Mouse (Mus musculus) bone marrow macrophage, adult 2 months (primary cell): Measurements from ENCODE around the gene Chrna5. TPM values are rescaled to one million over a fixed set of nuclear protein-coding genes. Genes with fewer than 3 reads are reported as not detected.

Source experiments
- H3K27ac ChIP-seq: 2 replicates; pipeline ENCODE4 v1.5.1; 2012; ENCODE audit warnings: low read depth, low read length; ENCODE audit not compliant: insufficient read depth
- H3K4me1 ChIP-seq: 2 replicates; pipeline ENCODE4 v1.6.1; 2012; ENCODE audit warnings: low read length; ENCODE audit not compliant: control insufficient read depth, insufficient read depth
- H3K4me3 ChIP-seq: 2 replicates; pipeline ENCODE4 v1.5.1; 2012; ENCODE audit warnings: mild to moderate bottlenecking, low read length, moderate library complexity; ENCODE audit not compliant: insufficient read depth
- CTCF ChIP-seq: IDR thresholded peaks from 2 replicates; pipeline ENCODE4 v1.5.1; 2012; ENCODE audit warnings: low read depth, mild to moderate bottlenecking, low read length, moderate library complexity
- POLR2A ChIP-seq: IDR thresholded peaks from 2 replicates; pipeline ENCODE4 v1.6.1; 2012; ENCODE audit warnings: mild to moderate bottlenecking, low read depth, low read length, borderline replicate concordance
- polyA plus RNA-seq: library from polyadenylated mRNA; stranded (reverse); fragments of >200 nt; gene quantifications from 2 replicates; pipeline ENCODE4 v1.2.4, GENCODE M21; 2012; ENCODE audit not compliant: missing spikeins, insufficient read depth, insufficient read length

The Chrna5 gene
- polyA plus RNA-seq = not detected in 2 replicates

- H3K4me1 ChIP-seq = no peaks in the 10 kb centered on the region
- peak within 1 kb of the TSS; percentile 58 for H3K4me3 ChIP-seq
- no peak within 1 kb of the TSS for H3K27ac ChIP-seq
- no peak for TF ChIP-seq CTCF
- TF ChIP-seq POLR2A = no peak
Observed at GRCm38 (mm10) chr9:54980674-54981073, at the start of gene Chrna5. Chrna5 (plus strand) TSS chr9:54980880.

GRCm38 (mm10) chr9:54931765-54932164 lies 48.9 kb upstream of the Chrna5 start:
- TF ChIP-seq POLR2A = no peak
- TF ChIP-seq CTCF = no peak
- Histone ChIP-seq H3K4me1 (no peaks in the 10 kb centered on the region), H3K4me3 (no peak overlapping the region), H3K27ac (no peak overlapping the region)

DNA sequence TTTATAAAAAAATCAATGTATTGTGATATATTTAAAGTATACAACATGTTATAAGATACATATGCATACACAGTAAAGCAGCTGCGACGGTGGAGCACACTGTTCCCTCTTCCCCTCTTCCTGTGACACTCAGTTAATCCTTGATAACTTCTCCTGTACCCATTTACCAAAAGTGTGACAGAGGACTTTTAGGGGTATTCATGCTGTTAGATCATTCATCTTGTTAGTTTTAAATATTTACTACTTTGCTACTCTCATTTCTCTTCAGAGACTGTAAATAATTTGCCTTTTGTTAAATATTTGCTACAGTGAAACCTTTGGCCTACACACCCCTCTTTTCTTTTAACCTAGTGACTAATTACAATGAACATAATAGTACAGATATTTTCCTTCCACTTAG lies 48.3 kb upstream of the Chrna5 start:
- Histone ChIP-seq H3K4me1 (no peaks in the 10 kb centered on the region), H3K27ac (no peak overlapping the region), H3K4me3 (no peak overlapping the region)
- TF ChIP-seq POLR2A (no peak), CTCF (no peak)

DNA sequence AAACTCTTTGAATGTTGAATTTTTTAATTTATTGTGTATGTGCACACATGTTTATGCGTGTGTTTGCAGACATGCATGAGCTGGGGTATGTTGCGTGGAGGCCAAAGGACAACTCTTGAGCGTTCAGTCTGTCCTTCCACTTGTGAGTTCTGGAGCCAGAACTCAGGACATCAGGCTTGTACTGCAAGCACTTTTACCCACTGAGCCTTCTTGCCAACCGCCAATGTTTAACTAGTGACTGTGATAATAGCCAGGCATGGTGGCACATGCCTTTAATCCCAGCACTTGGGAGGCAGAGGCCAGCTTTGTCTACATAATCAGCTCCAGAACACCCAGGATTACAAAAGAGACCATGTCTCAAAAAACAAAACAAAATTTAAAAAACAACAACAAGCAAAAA lies 38.6 kb upstream of the Chrna5 start:
- TF ChIP-seq POLR2A (no peak), CTCF (no peak)
- Histone ChIP-seq H3K4me1 (no peaks in the 10 kb centered on the region), H3K4me3 (no peak overlapping the region), H3K27ac (no peak overlapping the region)

- Histone ChIP-seq H3K4me1 (peaks cover 2% of the 10 kb centered on the region; the same call in 1 of the 2 replicates), H3K27ac (no peak overlapping the region), H3K4me3 (no peak overlapping the region)
- TF ChIP-seq CTCF (no peak), POLR2A (no peak)
Observed at GRCm38 (mm10) chr9:54944467-54944866, 36.2 kb upstream of the Chrna5 start.

DNA sequence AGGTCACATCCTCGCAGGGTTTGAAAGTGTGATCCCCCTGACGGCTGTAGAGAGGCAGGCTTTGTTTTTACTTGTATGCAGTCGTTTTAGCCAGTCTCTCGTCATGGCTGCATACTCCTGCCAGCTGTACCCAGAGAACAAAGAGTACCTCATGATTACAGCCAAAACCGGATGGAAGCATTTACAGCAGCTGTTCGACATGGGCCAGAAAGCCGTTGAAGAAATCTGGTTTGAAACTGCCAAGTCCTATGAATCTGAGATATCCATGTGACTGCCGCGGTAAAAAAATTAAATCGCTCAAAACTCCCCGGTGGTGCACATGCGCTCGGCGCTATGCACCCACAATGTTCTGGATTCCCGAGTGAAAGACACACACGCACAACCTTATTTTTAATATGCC lies 34.4 kb upstream of the Chrna5 start:
- Histone ChIP-seq H3K4me3 (no peak overlapping the region), H3K27ac (no peak overlapping the region), H3K4me1 (peaks cover 5% of the 10 kb centered on the region; the same call in 1 of the 2 replicates)
- TF ChIP-seq CTCF (no peak), POLR2A (no peak)

GRCm38 (mm10) chr9:54949465-54949864 lies 31.2 kb upstream of the Chrna5 start:
- TF ChIP-seq POLR2A = no peak
- TF ChIP-seq CTCF = no peak
- Histone ChIP-seq H3K4me1 (peaks cover 22% of the 10 kb centered on the region), H3K27ac (no peak overlapping the region), H3K4me3 (no peak overlapping the region)

DNA sequence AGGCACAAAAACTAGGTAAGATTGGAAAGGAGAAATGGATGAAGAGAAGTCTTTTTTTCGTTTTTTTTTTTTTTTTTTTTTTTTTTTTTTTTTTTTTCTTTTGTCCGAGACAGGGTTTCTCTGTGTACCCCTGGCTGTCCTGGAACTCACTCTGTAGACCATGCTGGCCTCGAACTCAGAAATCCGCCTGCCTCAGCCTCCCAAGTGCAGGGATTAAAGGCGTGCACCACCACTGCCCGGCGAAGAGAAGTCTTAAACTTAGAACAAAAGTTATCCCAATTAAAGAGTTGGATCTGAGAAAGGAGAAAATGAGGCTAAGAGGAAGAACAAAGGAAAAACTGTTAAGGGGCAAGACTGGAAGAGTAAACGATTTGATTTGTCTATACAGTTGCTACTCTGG lies 30.5 kb upstream of the Chrna5 start:
- Histone ChIP-seq H3K4me1 (peaks cover 25% of the 10 kb centered on the region), H3K27ac (peak overlapping the region; percentile 66), H3K4me3 (peak overlapping the region; percentile 58)

DNA sequence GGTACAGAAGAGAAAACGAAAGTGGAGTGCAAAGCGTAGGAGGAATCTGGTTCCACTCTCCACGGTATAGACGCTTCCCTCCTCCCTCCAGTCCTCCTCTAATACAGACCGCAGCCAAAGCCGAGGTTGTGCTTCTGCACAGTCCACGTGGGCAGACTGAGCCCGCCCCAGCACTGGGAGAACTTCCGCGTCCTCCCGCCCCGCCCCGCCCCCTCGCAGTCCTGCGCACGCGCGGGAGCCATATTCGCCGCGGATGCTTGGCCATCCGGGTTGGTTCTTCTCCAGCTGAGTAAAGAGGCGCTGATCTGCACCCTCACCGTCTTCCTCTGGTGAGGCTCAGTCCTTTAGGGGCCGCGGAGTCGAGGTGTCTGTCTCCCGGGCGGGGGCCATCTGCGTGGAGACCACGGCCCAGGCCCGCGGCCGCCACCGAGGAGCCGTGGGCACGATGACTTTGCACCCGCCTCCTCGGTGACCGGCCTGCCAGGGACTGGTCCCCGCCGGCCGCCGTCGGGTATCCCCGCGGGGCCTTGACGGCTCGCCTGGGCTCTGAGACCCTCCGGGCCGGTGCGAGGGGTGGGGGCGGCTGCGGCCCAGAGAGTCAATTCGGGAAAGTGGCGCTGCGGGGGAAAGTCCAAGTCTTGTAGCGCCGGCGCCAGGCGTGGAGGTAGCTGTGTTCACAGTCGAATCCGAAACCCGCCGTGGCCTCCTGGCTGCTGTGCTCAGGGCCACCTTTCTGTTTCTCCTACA lies 29.9 kb upstream of the Chrna5 start, which contains the start of the genes Psma4 and AY074887:
Gene Psma4, plus strand, starts transcription at position 216 of the 747 bp plus-strand sequence.
Gene AY074887, minus strand, starts transcription at position 424 of the 747 bp plus-strand sequence.
- H3K4me3 ChIP-seq = peak within 1 kb of the TSS; percentile 80
- peaks cover 31% of the 10 kb centered on the region for H3K4me1 ChIP-seq
- H3K27ac ChIP-seq = peak within 1 kb of the TSS; percentile 67
- TF ChIP-seq CTCF (no peak), POLR2A (no peak)

DNA sequence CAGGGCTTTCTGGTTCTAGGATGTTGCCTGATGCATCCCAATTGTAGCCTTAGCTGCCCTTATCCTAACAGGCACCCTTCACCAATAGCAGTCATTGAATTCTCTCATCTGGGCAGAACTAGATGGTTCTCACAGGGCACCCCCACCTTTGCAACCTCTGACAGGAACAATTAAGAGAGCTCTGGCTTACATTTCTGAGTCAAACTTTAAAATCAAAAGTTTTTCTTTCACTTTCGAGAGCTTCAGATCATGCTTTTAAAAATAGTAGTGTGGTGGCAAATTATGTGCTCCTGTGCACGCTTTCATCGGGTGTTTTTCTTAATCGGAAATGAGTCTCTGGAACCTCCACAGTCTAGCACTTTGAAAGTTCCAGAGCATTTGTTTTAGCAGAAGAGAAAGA lies 19.6 kb upstream of the Chrna5 start:
- TF ChIP-seq POLR2A = no peak
- Histone ChIP-seq H3K4me3 (no peak overlapping the region), H3K27ac (no peak overlapping the region), H3K4me1 (no peaks in the 10 kb centered on the region)

GRCm38 (mm10) chr9:54963669-54964068 lies 17.0 kb upstream of the Chrna5 start:
- H3K4me1 ChIP-seq = no peaks in the 10 kb centered on the region
- no peak overlapping the region for H3K27ac ChIP-seq
- H3K4me3 ChIP-seq = no peak overlapping the region
- TF ChIP-seq POLR2A (no peak), CTCF (no peak)
